Mouse (Mus musculus) hindbrain, embryonic 15.5 days (tissue): ENCODE results near the gene Inafm1. TPM values are rescaled to one million over a fixed set of nuclear protein-coding genes. Genes with fewer than 3 reads are reported as not detected.

Experiments used
- polyA plus RNA-seq: library from polyadenylated mRNA; unstranded; fragments of >200 nt; fragmentation: Nextera tagmentation; extraction: Ambion mirVana; gene quantifications from 2 replicates; pipeline ENCODE4 v1.2.1, GENCODE M21; 2015

The Inafm1 gene
- polyA plus RNA-seq, 1 experiment from 2014 or later = 58.4 TPM

Other genes with a start within 250 kb of the Inafm1 start
- 7.5 and 8.7 TPM in 2 replicates for gene Bicra, start 225.7 kb downstream of the Inafm1 start, polyA plus RNA-seq
- gene Zfp541, start 211.8 kb downstream of the Inafm1 start, polyA plus RNA-seq = 0.06 and 0.26 TPM in 2 replicates
- 218 and 239 TPM in 2 replicates for gene Napa, start 175.2 kb downstream of the Inafm1 start, polyA plus RNA-seq
- 45.3 and 53.5 TPM in 2 replicates for gene Kptn, start 153.7 kb downstream of the Inafm1 start, polyA plus RNA-seq
- 1.1 TPM in 2 replicates for gene Slc8a2, start 143.8 kb downstream of the Inafm1 start, polyA plus RNA-seq
- gene Meis3, start 98.5 kb downstream of the Inafm1 start, polyA plus RNA-seq = 120 and 134 TPM in 2 replicates
- gene Dhx34, start 51.6 kb downstream of the Inafm1 start, polyA plus RNA-seq = 10.9 and 11.1 TPM in 2 replicates
- 0.10 and 0.14 TPM in 2 replicates for gene C5ar2, start 29.5 kb downstream of the Inafm1 start, polyA plus RNA-seq
- 2.2 and 2.7 TPM in 2 replicates for gene C5ar1, start 14.1 kb downstream of the Inafm1 start, polyA plus RNA-seq
- 29.3 and 29.6 TPM in 2 replicates for gene Ccdc9, start 13.2 kb upstream of the Inafm1 start, polyA plus RNA-seq
- 28.9 and 31.7 TPM in 2 replicates for gene Bbc3, start 34.8 kb upstream of the Inafm1 start, polyA plus RNA-seq
- 251 and 261 TPM in 2 replicates for gene Sae1, start 114.2 kb upstream of the Inafm1 start, polyA plus RNA-seq
- 17.5 and 17.6 TPM in 2 replicates for gene Zc3h4, start 127.3 kb upstream of the Inafm1 start, polyA plus RNA-seq
- gene Tmem160, start 179.2 kb upstream of the Inafm1 start, polyA plus RNA-seq = 67.8 and 75.6 TPM in 2 replicates
- 4.4 and 5.0 TPM in 2 replicates for gene Npas1, start 204.1 kb upstream of the Inafm1 start, polyA plus RNA-seq